ENCODE assay signal across 18 mouse cellular contexts in the genomic region with DNA sequence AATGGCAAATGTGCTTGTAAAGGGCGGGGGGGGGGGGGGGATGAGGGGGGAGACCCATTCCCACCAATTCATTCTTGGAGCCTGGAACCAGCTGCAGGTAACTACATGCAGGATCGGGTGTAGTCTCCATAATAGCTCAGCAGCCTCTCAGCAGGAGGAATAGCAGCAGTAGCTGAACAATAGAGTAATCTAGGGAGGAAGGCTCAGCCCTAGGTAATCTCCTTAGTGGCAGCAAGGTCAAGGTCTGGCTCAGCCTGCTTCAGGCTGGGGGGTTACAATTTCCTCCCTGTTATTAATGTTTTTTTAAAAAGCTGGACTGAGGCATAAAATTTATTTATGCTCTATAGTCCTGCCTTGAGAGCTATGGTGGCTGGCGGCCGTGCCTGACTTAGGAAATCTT.
DNase-seq lines count a peak whose midpoint lies in the region; ATAC-seq and TF ChIP-seq lines count a peak whose summit lies in the region.
"Had no signal": no experiment of that assay in that cellular context is flagged by ENCODE, and none has a peak within 500 bp of the region (broad histone marks: within the 10 kb centered on the region; RNA-seq: fewer than 3 reads in every experiment).

No protein-coding gene starts in this region.

- peaks cover 1% of the 10 kb centered on the region for H3K4me1 ChIP-seq in ES-Bruce4 (ENCODE audit: control insufficient read depth, insufficient read depth, low read length)
- H3K4me1 ChIP-seq in ES-E14 (ENCODE audit: control insufficient read depth in 2 of 2, insufficient read depth in 2 of 2, low read length in 2 of 2, poor library complexity in 1 of 2): peaks cover 4 to 5% of the 10 kb centered on the region in 2 experiments; a peak in 2 of 4 replicates
- no peaks in the 10 kb centered on the region for H3K4me1 ChIP-seq in forebrain, embryonic 14.5 days (ENCODE audit: control insufficient read depth, insufficient read depth, low read length)
- H3K4me1 ChIP-seq: embryonic facial prominence, embryonic 10.5 days; embryonic facial prominence, embryonic 12.5 days; forebrain, embryonic 13.5 days had no signal

- DNase-seq in ES-E14 (ENCODE audit: low read depth, low spot score) (no peak), ZHBTc4 (ENCODE audit: low read depth, low spot score) (peak; percentile 69)
- no peak for DNase-seq in thymus, postnatal 4 days
- DNase-seq in spleen, postnatal 4 days (ENCODE audit: low spot score in 2 of 2): no peak
- no peak for DNase-seq in forebrain, embryonic 14.5 days (ENCODE audit: low spot score)
- DNase-seq: adrenal gland, adult 2 months; adrenal gland, postnatal 10 days; adrenal gland, postnatal 25 days; cerebellum, adult 11 months; cerebellum, adult 18-20 months; cerebellum, adult 8-10 months; cerebellum, adult 9-11 months; cerebellum, postnatal 14 days had no signal

- H3K27ac ChIP-seq in ES-Bruce4 (ENCODE audit: insufficient read depth, low read length) (peak overlapping the region; percentile 98), ES-E14 (ENCODE audit: insufficient read depth, low read depth, low read length, poor library complexity, severe bottlenecking) (peak overlapping the region; percentile 95)
- no peak overlapping the region for H3K27ac ChIP-seq in forebrain, embryonic 14.5 days (ENCODE audit: low read depth, low read length)
- H3K27ac ChIP-seq: embryonic facial prominence, embryonic 10.5 days; embryonic facial prominence, embryonic 12.5 days; forebrain, embryonic 13.5 days had no signal

- no peak for TF ChIP-seq POLR2A in ES-Bruce4 (IDR thresholded peaks at IDR 0.05; ENCODE audit: insufficient read depth, low read length)

- H3K9me3 ChIP-seq in ES-Bruce4 (replicated peaks; ENCODE audit: control insufficient read depth, insufficient read depth, low read length, poor library complexity, severe bottlenecking) (peaks cover 26% of the 10 kb centered on the region), ES-E14 (ENCODE audit: control insufficient read depth, insufficient read depth, low read depth, low read length) (no peaks in the 10 kb centered on the region)
- H3K9me3 ChIP-seq in forebrain, embryonic 14.5 days (replicated peaks; ENCODE audit: control insufficient read depth, low read length): no peaks in the 10 kb centered on the region; the same call in 1 of the 2 replicates

- no peak for ATAC-seq in forebrain, embryonic 14.5 days
- ATAC-seq: forebrain, embryonic 13.5 days; forebrain, embryonic 16.5 days had no signal

- in situ Hi-C loops in ES-E14 (cut with MboI; ENCODE audit: low sequenced_read_pairs in 2 of 2, unreplicated experiment in 2 of 2): loop anchor here in 1 of 2 experiments (10.0 kb wide), 1 partner anchor 175 kb away; a partner anchor contains a TSS

- H3K4me3 ChIP-seq in ES-Bruce4 (ENCODE audit: low read depth, low read length): no peak overlapping the region
- peak overlapping the region in 1 of 2 experiments; percentile 48; a peak in 2 of 4 replicates for H3K4me3 ChIP-seq in ES-E14 (ENCODE audit: insufficient read depth in 1 of 2, low read depth in 1 of 2, low read length in 2 of 2, poor library complexity in 1 of 2, severe bottlenecking in 1 of 2)
- no peak overlapping the region for H3K4me3 ChIP-seq in forebrain, embryonic 14.5 days (ENCODE audit: low read depth, low read length)
- H3K4me3 ChIP-seq: embryonic facial prominence, embryonic 10.5 days; embryonic facial prominence, embryonic 12.5 days; forebrain, embryonic 13.5 days had no signal

- TF ChIP-seq CTCF in ES-Bruce4 (IDR thresholded peaks at IDR 0.05; ENCODE audit: low read depth, low read length): no peak

- no peak overlapping the region for H3K4me2 ChIP-seq in forebrain, embryonic 14.5 days (ENCODE audit: low read length)
- H3K4me2 ChIP-seq: embryonic facial prominence, embryonic 12.5 days; forebrain, embryonic 13.5 days had no signal

- H3K27me3 ChIP-seq in ES-Bruce4 (ENCODE audit: control insufficient read depth, insufficient read depth, low read length, poor library complexity, severe bottlenecking): no peaks in the 10 kb centered on the region
- H3K27me3 ChIP-seq in forebrain, embryonic 14.5 days (replicated peaks; ENCODE audit: control insufficient read depth, insufficient read depth, low read length): no peaks in the 10 kb centered on the region
- H3K27me3 ChIP-seq: embryonic facial prominence, embryonic 12.5 days; forebrain, embryonic 13.5 days had no signal

- peak; percentile 73; the same call in 1 of the 2 replicates for TF ChIP-seq EP300 in ES-Bruce4 (IDR thresholded peaks at IDR 0.05; ENCODE audit: insufficient read depth, low read depth, low read length)

- H3K9ac ChIP-seq in ES-Bruce4 (ENCODE audit: low read depth, poor library complexity, severe bottlenecking) (no peak overlapping the region), ES-E14 (ENCODE audit: insufficient read depth, low read depth, low read length, poor library complexity, severe bottlenecking) (no peak overlapping the region)
- H3K9ac ChIP-seq in forebrain, embryonic 14.5 days (ENCODE audit: low read length): no peak overlapping the region
- H3K9ac ChIP-seq: embryonic facial prominence, embryonic 12.5 days; forebrain, embryonic 13.5 days had no signal

- no peaks in the 10 kb centered on the region for H3K36me3 ChIP-seq in ES-Bruce4 (ENCODE audit: control insufficient read depth, insufficient read depth, low read length, poor library complexity, severe bottlenecking)
- peaks cover 5% of the 10 kb centered on the region; the same call in 1 of the 2 replicates for H3K36me3 ChIP-seq in ES-E14 (ENCODE audit: control insufficient read depth, insufficient read depth, low read length, poor library complexity, severe bottlenecking)
- H3K36me3 ChIP-seq in forebrain, embryonic 14.5 days (ENCODE audit: control insufficient read depth, insufficient read depth, low read length): no peaks in the 10 kb centered on the region
- H3K36me3 ChIP-seq: embryonic facial prominence, embryonic 10.5 days; embryonic facial prominence, embryonic 12.5 days had no signal

- WGBS in forebrain, embryonic 14.5 days: 77% methylated on average over 4 of the region's 4 CpGs

TF ChIP-seq in ES-E14, 5 proteins besides CTCF, POLR2A, EP300 and RAD21:
- TF ChIP-seq CHD2 (IDR thresholded peaks at IDR 0.05; ENCODE audit: low read depth, low read length) (no peak), ZNF384 (IDR thresholded peaks at IDR 0.05; ENCODE audit: low read depth, low read length) (no peak), HCFC1 (IDR thresholded peaks at IDR 0.05; ENCODE audit: borderline replicate concordance, insufficient read depth, low read length) (no peak), MAFK (IDR thresholded peaks at IDR 0.05; ENCODE audit: insufficient read depth, low read depth, low read length) (no peak), ZC3H11A (IDR thresholded peaks at IDR 0.05; ENCODE audit: borderline replicate concordance, low read depth, low read length) (no peak)
